Mouse (Mus musculus): ENCODE measurements around the gene Mgmt.

Mgmt gene

DNA sequence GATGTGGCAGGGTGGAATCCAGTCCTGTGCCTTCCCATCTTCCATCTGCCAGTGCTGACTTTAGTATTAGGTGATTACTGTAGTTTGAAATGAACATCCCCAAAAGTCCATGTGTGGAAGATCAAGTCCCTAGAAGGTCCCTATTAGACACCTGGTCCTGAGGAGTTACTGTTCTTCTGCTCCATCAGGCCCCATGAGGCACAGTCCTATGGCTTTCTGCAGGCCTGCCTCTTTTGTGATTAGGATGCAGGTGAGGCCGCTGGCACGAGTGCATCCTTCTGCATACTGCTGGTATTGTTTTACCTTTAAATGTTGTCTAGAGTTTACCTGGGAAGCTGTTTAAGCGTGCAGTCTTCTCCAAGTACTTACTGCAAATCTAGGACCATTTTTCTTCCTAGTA, 21.6 kb downstream of the Mgmt start:
- DNase-seq = no peak

DNA sequence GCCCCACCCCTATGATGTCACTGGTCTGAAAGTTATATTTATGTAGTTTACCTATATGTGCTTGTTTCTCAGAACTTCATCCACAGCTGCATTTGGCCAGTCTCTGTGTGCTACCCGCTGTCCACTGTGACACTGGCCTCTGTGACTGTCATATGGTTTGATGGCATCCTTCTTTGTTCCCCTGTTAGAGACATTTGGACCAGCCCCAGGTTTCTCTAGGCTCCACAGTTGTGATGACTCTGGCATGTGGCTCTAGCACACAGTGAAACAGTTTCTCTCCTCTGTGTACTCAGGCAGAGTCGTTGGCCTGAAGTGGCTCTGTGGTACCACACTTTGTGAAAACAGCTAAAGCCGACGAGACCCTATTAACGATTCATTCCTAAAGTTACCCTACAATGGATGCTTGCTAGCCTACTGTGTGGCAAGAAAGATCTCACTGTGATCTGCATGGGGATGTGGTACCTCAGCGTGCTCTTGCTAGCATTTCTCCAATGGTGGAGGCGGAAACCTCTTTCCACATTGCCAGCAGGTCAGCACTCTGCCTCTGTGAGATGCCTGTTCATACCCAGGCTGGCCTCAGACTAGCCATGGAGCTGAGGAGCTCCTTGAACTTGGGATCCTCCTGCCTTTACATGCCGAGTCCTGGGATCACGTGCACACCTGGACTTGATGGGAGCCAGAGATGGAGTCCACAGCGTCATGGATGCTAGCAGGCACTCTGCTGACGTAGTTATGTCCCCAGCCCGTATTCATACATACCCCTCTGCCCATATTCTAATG, 26.8 kb downstream of the Mgmt start:
- no peak for DNase-seq

DNA sequence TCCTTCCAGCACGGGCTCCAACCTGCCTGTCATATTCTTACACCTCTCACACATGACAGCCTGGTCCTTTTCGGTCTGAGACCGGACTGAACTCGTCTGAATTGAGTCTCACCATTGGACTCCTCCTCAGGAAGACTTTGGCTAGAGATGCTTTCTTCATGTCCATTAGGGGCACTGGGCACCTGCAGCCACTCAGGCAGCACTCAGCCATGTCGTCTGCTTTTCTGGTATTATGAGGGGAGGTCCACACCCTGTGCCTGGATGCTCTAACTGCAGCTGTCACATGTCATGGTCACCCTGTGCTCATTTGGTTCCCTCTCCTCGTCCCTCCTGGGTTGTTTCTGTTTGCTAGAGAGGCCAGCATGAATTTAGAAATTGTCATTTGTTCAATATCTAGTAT, 27.8 kb downstream of the Mgmt start:
- DNase-seq = no peak

DNA sequence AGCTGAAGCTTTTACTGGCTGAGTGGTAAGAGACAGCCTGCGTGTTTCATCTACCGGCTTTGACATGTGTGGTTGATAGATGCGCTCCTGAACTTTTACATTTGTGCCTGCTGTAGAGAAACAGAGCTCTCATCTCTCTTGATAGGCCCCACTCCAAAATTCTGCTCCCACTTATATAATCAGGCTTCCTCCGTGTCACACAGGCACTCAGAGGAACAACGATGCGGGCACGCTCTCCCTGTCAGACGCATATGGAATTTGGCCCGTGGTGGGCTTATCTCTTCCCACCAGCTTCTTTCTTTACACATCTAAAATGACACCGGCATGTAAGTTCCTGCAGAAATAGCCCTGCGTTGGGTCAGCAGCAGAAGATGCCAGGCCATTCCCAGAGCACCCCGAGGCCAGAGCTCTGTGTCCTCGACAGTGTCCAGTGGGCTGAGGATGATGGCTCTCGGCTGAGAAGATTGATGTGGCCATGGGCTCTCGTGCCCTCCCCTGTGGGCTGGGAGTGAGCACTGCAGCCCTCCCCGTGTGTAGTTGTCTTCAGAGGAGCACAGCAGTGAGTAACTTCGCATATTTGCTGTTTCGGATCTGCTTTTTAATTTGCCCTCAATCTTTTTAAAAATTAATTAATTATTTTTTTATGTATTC, 30.3 kb downstream of the Mgmt start:
- no peak for DNase-seq

DNA sequence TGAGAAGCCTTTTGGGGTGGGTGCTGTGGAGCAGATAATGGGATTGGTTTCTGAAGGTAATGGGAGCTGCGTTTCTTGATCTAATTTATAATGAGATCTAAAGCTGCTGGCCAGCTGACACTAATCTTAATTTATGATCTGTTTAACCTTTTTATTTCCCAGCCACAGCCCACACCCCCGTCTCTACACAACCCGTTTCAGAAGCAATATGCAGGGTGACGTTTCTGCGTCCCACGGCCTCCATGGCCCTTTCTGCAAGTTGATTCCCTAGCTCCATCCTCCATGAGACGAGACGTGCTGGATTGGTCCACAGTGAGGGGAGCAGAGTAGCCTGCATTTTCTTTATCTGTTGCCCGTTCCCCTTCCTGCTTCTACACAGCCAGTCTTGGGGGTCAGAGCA, 31.8 kb downstream of the Mgmt start:
- no peak for DNase-seq

DNA sequence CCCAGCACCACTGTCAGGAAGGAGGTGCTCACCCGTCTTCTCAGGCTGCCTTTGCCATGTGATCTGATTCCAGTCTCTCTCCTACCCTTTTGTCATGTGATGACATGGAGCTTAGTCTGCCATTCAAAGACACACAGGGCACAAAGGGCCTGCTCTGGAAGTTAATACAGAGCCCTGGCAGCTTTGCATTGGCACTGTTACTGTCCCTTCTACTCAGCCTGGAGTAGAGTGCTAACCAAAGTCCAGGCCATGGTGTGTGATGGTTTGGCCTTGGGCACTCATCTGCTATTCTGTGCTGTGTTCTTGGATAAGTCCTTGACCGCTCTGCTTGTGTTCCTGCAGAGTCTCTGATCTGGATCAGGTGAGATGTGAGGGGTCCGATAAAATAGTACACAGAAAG, 36.0 kb downstream of the Mgmt start:
- no peak for DNase-seq

DNA sequence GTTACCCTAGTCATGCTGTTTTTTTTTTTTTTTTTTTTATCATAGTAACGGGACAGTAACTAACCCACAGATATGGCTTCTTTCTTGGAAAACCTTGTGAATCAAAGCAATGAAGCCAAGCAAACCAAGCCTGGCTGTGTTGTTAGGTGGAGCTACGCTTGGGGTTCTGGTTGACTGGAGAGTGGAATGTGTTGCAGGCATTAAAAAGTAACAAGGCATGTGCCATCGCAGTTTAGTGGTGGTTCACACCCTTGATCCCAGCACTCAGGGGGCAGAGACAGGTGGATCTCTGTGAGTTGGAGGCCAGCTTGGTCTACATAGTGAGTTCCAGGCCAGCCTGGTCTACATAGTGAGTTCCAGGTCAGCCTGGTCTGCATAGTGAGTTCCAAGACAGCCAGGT, 39.0 kb downstream of the Mgmt start:
- no peak for DNase-seq

DNA sequence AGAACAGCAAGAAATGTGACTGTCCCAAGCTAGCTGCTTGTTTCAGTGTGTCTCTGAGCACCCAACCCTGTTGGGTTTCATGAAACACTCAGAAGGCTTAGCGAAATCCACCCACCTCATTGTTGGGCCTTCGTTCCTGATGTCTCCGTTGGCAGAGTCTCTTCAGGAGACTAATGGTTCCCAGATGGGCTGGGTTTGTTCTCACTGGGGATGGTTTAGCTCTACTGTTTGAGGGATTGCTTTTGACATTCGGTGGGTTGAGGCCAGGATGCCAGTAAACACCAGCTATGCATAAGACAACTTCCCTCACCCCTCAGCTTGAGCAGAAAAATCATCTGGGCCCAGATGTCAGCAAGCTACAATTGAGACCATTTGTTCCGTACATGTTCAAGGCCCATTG, 39.9 kb downstream of the Mgmt start:
- DNase-seq = no peak

DNA sequence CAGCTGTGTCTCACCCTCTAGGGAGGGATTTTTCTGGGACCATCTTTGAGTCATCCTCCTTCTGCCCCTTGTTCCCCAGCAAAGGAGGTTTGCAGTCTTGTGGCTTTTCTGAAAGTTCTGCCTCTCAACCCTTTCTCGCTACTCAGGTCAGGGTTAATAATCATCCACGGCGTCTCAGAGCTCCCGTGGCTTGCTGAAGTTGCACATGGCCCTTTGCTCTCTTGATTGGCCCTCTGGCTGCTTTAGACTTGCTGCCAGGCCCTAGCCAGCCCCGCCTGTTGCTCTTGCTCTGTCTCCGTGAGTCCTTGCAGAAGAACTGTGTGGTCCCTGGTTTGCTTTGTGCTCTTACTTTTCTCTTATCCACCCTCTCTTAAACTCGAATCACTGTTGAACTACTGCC, 40.4 kb downstream of the Mgmt start:
- no peak for DNase-seq

DNA sequence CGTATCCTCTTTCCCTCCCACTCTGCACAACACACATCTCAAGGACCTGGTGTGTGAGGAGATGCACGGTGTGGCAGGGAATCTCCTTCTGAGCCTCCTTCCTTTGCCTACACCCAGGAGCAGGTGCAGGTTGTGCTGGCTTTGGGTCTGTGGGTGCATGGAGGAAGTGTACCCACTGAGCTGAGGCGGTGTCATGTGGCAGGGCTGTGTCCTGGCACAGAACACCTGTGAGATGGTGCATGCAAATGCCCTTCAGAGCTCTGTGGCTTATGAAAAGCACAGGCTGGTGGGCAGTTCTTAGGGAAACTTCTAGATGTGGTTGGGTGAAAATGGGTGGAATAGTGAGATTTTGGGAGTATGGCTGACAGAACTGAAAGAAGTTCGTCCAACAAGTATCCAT, 44.0 kb downstream of the Mgmt start:
- DNase-seq = no peak

DNA sequence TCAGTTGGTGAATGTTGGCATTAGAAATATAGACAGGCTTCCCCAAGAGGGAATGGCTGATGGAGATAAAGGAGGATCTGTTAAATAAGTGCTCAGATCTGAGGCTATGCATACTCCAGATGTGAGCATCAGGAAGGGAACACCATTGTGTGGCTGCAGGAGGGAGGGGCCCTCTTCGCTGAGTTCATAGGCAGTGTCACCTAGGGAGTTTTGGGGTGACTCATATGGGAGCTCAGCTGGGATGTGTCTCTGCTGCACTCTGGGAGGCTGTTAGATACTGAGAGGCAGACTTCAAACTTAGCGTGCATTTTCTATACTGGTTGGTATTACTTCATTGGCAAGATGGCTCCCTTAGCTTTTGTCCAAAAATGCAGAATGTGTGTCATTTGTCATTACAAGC, 48.0 kb downstream of the Mgmt start:
- no peak for DNase-seq

DNA sequence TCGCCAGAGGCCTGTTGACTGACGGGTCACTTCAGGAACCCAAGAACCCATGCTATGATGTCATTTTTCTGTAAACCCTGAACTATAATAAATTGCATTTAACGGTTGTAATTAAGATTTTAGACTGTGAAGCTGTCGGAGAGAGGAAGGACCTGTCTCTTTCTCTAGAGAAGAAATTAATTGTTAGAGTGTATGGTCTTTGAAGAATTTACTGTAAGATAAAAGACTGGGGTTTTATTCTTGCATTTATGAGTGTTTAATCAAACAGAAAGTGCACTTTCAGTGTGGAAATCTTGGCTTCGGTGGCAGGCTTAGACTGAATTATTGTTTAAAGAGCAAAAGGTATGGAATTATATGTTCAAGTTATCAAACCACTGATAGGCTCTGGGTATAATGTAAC, 49.5 kb downstream of the Mgmt start:
- DNase-seq = no peak

DNA sequence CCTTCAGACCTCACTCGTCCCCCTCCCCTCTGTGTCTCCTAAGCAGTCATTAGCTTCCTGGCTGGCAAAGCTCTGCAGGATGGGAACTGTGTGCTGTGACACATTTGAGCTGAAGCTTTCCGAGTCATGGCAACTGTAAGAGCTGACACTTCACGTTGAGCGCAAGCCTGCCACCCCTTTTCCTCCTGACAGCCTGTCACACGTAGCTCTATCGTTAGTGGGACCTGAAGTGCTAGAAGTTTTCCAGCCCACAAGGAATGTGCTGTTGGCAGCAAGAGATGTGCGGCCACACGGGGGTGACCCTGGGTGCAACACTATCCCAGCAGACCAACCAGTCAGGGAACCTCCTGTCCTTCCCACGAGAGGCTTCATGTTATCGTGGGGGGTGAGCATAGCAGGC, 51.3 kb downstream of the Mgmt start:
- peak; percentile 18 for DNase-seq

DNA sequence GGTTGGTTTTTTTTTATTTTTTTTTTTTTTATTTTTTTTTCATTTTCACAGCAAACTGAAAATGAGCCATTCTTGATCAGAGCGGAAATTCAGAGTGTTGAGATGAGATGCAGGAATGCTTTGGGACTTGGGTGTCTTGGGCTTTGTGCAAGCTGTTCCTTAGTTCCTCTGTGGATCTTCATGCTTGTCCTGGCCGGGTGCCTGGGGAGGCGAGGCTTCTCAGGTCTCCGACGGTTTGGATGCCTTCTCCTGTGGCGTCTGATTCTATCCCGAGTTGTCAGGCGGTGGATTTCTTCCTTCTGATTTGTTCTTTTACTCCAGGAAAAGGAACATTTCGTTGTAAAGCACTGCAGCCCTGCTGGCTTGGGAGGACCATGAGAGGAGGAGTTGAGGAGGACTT, 51.7 kb downstream of the Mgmt start:
- DNase-seq = peak; percentile 37

DNA sequence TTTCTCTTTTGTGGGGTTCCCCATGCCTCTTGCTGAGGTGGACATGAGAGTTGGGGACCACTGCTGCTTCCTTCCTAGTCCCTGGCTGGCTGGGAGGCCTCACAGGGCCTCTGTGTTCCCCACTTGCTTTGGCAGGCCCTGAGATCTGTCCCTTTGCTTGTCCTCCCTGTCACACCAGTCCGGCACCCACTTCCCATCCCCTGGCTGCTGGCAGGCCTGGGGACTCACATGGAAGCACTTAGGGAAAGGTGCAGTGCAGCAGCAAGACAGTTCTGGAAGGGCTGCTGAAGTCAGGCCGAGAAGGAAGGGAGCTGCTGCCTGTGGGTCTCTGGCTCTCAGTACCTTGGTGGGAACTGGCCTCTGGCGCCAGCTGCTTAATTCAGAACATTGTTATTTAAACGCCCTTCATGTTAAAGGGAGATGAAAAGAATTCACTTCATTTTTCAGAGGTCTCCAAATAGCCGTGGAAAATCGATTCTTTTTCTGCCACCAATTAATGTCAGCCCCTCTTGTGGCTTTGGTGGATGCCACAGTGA, 53.9 kb downstream of the Mgmt start:
- no peak for DNase-seq

DNA sequence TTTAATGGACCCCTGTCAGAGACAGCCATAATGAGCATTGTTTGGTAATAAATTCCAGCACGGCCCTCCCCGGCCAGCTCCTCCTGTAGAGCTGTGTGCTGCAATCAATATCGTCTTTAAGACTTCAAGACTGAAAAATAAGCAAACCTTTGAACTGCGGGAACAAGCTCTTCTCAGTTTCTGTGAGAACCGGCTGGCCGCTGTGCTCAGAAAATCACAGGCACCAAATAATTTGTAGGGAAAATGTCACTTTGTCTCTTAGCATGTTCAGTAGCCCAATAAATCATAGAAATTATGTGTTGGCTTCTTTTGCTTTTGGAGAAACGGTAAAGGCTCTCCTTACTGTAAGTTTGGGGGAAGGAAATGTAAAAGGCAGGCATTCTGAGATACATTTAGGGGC, 58.2 kb downstream of the Mgmt start:
- no peak for DNase-seq

DNA sequence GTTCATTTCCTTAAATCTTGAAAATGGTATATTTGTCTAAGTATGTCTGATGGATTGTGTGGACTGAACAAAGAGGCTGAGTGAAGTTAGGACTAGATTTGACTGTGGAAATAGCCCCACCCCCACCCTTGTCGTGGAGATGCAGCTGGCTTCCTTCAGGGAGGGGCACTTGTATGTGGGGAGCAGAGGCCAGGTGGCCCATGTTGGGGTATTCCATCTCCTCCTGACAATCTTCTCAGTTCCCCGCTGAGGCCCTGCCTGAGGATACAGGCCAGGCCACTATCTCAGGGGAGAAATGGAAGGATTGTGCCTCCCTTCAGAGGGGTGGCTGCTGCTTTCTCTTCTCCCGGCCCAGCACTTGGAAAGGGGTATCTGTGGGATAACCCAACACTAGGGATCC, 58.8 kb downstream of the Mgmt start:
- DNase-seq = no peak

DNA sequence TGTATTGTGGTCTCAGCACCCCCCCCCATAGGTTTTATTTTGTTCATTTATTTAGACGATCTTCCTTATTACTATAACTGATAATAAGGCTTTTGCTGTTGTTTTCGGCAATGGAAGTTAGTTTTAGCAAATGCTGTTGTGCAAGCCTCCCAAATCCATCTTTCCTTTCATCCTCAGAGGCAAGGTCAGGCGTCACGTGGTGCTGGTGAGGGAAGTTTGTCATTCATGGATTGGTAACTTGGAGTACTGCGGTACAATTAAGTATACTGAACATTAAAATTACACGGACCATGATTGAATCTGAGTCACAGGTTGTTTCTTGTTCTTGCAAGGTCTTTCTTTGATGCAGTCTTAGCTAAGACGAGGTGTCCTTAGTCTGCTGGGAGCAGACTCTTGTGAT, 77.9 kb downstream of the Mgmt start:
- DNase-seq = no peak

DNA sequence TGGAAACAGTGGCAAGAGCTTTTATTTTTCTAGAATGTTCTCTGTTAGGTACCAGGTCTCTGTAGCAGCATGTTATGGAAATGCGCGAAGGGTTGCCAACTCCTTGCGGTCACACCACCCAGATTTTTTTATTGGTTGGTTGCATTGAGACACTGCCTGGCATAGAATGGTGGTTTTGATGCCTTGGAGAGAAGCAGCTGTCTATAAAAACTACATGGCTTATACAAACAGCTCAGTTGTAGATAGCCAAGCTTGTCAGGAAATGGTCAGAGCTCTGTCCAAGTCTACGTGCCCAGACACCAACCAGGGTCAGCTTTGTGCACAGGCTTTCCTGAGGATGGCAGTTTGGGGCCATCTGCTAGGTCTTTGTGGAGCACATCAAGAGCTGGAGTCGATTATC, 80.6 kb downstream of the Mgmt start:
- DNase-seq = no peak

DNA sequence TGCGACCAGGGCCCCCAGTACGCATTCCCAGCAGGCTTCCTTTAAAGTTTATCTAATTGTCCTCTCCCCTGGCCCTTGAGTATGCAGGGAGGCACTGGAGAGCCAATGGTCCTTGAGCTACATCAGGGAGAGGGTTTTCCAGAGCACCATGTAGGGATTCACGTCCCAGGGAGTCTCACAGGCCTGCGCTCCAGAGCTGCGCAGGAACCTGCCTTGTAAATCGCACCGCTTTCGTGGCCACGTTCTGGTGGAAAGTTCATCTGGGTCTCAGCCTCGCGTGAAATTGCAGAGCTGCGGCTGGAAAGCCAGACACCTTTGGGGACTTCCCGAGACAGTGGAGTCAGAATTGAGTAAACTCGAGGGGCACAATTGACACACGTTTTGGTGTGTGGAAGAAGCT, 103.0 kb downstream of the Mgmt start:
- DNase-seq = no peak

DNA sequence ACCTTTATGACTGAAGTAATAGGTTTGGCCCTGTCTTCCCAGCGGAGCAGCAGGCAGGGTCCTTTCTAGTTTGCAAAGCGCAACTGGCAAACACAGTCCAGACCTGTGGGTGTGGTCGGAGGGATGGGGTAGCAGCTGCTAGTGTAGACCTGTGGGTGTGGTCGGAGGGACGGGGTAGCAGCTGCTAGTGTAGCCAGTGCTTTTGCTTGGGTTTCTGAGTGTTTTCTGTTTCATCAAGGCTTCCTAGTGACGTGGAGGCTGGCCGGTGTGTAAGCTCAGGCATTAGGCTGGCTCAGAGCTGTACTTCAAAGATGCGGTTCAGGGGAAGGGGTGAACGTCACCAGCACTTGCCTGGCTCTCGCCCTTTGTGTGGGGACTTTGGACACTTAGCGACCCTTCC, 106.3 kb downstream of the Mgmt start:
- no peak for DNase-seq

DNA sequence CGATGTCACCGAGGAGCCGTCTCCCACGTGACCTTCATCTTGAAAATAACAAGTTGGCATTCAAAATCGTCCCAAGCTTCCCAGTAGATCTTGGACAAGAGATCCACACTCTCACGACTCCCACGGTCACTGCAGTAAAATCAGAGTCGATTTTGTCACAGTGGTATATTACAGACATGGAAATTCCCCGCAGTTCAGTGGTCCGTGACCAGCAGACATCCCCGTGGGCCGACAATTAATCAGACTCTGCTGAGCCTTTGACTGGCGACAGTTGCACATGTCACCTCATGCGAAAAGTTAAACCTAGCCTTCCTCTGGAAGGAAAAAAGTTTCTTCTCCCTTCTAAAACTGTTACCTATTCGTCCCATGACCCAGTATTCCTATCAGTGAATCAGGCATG, 106.8 kb downstream of the Mgmt start:
- no peak for DNase-seq

DNA sequence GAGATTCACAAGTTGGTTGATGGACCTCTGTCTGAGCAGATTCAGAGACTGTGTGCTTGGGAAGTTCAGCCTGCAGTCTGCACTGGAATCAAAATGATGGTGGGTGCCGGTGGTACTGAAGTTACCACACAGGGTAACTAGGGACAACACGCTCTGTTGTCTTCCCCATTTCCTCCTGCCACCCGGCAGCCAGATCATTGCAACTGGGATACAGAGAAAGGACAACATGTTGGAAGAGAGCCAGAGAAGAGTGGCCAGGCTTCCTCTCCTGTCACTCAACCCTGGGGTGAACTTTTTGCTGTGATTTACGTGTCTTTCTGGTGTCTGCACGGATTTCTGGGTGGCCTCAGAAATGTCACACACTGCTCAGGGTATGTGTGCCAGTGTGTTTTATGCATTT, 107.4 kb downstream of the Mgmt start:
- DNase-seq = no peak

DNA sequence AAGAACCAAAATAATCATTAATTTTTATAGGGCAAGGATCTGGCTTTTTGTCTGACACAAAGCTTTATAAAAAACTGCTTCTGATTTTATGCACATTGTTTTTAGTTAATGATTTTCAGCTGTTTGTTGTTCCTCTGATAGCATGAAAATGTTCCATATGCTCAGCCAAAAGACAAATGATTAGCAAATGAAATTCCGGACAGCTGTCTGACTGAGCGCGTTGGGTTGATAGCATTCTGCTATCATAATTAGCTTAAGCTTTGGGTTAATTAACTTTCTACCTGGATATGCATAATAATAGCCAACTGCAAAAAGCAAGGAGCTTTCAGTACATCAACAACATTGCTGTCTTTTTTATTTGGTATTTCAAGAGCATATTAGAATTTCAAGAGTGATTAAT, 108.0 kb downstream of the Mgmt start:
- no peak for DNase-seq

DNA sequence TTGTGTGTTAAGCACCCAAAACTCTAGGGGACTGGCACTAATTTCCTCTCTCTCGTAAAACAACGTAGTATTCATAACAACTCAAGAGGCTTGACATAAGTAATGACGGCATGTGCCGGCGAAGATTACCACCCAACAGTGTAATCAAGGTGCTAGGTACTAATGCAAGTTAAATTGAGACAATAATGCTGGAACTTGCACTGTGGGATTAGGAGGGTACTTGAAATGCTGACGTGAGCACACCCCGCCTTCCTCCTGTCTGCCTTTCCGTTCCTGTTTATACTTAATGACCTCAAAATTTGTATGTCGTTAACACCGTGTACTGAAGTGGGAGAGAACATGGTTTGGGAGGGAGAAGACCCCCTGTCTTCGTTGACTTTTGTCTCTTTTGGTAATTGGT, 110.9 kb downstream of the Mgmt start:
- DNase-seq = no peak

Data from right cerebral cortex, postnatal 14 days (tissue).